Mouse (Mus musculus): ENCODE data around the gene Fdx1l. TPM values are rescaled to one million over a fixed set of nuclear protein-coding genes. Genes with fewer than 3 reads are reported as not detected.

Fdx1l gene
- total RNA-seq (2023; ENCODE audit: inconsistent age) = 27.5 to 34.2 TPM (median 29.9 TPM) in 4 replicates

DNA sequence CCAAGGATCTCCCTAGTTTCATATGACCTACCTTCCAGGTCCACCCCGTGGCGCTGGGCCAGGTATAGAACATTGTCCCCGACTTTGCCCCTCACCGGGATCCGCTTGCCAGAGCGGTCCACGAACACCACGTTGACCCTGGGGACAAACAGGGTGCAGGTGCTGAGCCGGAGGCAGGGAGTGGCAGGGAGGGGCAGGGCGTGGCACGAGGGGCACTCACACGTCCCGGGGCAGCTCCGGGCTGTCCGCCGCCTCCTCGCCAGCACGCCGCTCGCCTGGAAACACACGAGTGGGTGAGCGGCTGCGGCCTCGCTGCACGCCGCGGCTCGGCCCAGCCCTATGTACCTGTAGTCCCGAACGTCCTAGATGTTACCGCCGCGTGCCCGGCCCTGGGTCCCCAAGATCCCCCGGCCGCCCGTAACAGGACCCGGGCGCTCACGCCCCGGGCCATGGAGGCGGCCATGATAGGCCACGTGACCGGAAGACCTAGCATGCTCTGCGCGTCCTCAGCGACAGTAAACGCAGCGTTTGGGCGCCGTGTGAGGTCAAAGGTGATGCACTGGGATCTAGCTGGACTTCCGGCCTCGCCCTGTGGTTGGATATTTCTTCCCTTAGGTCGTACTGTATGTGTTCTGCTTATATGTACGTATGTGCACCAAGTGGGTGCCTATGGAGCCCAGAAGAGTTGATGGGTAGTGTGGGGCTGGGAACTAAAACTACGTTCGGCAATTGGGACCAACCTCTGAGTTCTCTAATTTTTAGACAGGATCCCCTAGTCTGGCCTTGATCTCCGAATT is at the start of gene Fdx1l, which contains the start of gene Gm49373:
Gene Fdx1l, minus strand, starts transcription at position 571 of the 797 bp plus-strand sequence.
Gene Gm49373, minus strand, starts transcription at position 53 of the 797 bp plus-strand sequence.

DNA sequence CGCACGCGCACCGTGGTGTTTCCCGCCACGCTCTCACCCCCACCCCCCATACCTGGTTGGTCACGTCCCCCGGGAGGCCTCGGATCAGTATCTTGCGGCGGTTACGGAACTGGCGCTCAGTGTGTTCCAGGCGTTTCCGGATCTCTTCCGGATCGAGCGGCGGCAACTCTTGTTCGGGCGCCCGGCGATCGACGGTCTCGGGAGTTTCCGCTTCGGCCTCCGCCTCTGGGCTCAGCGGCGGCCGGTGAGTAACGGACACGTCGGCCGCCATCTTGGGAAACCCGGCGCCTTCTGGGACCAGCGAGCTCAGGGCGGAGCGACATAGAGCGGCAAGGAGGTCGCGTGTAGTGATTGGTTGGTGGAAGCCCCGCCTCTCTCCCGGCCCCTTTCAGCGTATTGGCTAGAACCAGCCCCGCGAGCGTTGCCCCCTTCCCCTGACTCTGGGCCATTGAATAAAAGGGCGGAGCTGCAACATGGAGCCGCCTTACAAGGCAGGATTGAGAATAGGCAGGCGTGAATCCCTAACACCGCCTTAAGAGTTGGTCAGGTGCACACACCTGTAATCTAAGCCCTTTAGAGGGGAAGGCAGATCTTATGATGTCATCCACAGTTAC is 18.4 kb upstream of the Fdx1l start, which contains the start of the genes Gm38431 and Raver1:
Gene Gm38431, minus strand, starts transcription at position 291 of the 614 bp plus-strand sequence.
Gene Raver1, minus strand, starts transcription at position 302 of the 614 bp plus-strand sequence.

GRCm38 (mm10) chr9:21067006-21067684 is 6.3 kb downstream of the Fdx1l start, which contains the start of gene Zglp1:
TSS of gene Zglp1 (minus strand) at chr9:21067093.

DNA sequence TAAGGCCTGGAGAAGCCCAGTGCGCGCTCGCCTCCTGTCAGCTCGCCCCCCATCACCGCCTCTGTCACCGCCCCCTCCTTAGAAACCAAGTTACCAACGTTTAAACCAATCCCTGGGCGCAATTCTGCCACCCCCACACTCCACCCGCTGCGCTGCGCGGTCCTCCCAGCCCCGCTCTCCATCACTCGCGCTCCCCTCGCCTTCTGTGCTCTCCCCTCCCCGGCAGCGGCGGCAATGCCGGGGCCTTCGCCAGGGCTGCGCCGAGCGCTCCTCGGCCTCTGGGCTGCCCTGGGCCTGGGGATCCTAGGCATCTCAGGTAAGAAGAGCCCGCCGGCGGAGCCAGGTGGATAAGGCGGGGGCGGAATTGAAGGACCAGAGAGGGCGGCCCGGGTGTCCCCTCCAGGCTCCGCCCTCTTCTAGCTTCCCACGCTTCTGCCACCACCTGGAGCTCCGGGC is 41.5 kb downstream of the Fdx1l start, which contains the start of gene Icam5:
Gene Icam5, plus strand, starts transcription at position 178 of the 456 bp plus-strand sequence.

GRCm38 (mm10) chr9:21029291-21030054 is 43.9 kb downstream of the Fdx1l start, which contains the start of gene Icam4:
TSS of gene Icam4 (plus strand) at chr9:21029373.

Other genes with a start within 250 kb of the Fdx1l start
- 47.6 to 54.9 TPM (median 52.4 TPM) in 4 replicates for gene A230050P20Rik, start 205.0 kb downstream of the Fdx1l start, total RNA-seq (2023; ENCODE audit: inconsistent age)
- gene Angptl6, start 193.9 kb downstream of the Fdx1l start, total RNA-seq (2023; ENCODE audit: inconsistent age) = 0.83 to 1.2 TPM (median 1.1 TPM) in 4 replicates
- 124 to 148 TPM (median 127 TPM) in 4 replicates for gene Ppan, start 185.4 kb downstream of the Fdx1l start, total RNA-seq (2023; ENCODE audit: inconsistent age)
- gene Eif3g, start 175.0 kb downstream of the Fdx1l start, total RNA-seq (2023; ENCODE audit: inconsistent age) = 166 to 189 TPM (median 176 TPM) in 4 replicates
- 68.8 to 75.8 TPM (median 74.5 TPM) in 4 replicates for gene Dnmt1, start 113.7 kb downstream of the Fdx1l start, total RNA-seq (2023; ENCODE audit: inconsistent age)
- gene S1pr2, start 96.8 kb downstream of the Fdx1l start, total RNA-seq (2023; ENCODE audit: inconsistent age) = 2.4 to 4.0 TPM (median 3.1 TPM) in 4 replicates
- 51.2 to 61.9 TPM (median 59.0 TPM) in 4 replicates for gene Mrpl4, start 70.9 kb downstream of the Fdx1l start, total RNA-seq (2023; ENCODE audit: inconsistent age)
- gene Icam1, start 57.6 kb downstream of the Fdx1l start, total RNA-seq (2023; ENCODE audit: inconsistent age) = 48.1 to 52.0 TPM (median 49.9 TPM) in 4 replicates
- 0.55 TPM in 1 of 4 replicates, not detected in the others for gene Icam4, start 44.2 kb downstream of the Fdx1l start, total RNA-seq (2023; ENCODE audit: inconsistent age)
- not detected in 4 replicates for gene Icam5, start 41.5 kb downstream of the Fdx1l start, total RNA-seq (2023; ENCODE audit: inconsistent age)
- gene Zglp1, start 6.5 kb downstream of the Fdx1l start, total RNA-seq (2023; ENCODE audit: inconsistent age) = not detected in 4 replicates
- gene Gm49373, start 518 bp downstream of the Fdx1l start, total RNA-seq (2023; ENCODE audit: inconsistent age) = 1.2 to 1.4 TPM (median 1.2 TPM) in 4 replicates
- 5.0 to 9.1 TPM (median 8.3 TPM) in 4 replicates for gene Gm38431, start 18.4 kb upstream of the Fdx1l start, total RNA-seq (2023; ENCODE audit: inconsistent age)
- gene Raver1, start 18.4 kb upstream of the Fdx1l start, total RNA-seq (2023; ENCODE audit: inconsistent age) = 98.7 to 119 TPM (median 109 TPM) in 4 replicates
- gene Tyk2, start 57.6 kb upstream of the Fdx1l start, total RNA-seq (2023; ENCODE audit: inconsistent age) = 56.6 to 61.0 TPM (median 58.4 TPM) in 4 replicates
- 113 to 130 TPM (median 121 TPM) in 4 replicates for gene Cdc37, start 76.4 kb upstream of the Fdx1l start, total RNA-seq (2023; ENCODE audit: inconsistent age)
- 9.4 to 14.6 TPM (median 11.2 TPM) in 4 replicates for gene Pde4a, start 92.1 kb upstream of the Fdx1l start, total RNA-seq (2023; ENCODE audit: inconsistent age)
- gene Keap1, start 165.7 kb upstream of the Fdx1l start, total RNA-seq (2023; ENCODE audit: inconsistent age) = 27.8 to 30.2 TPM (median 29.4 TPM) in 4 replicates
- gene S1pr5, start 174.8 kb upstream of the Fdx1l start, total RNA-seq (2023; ENCODE audit: inconsistent age) = 0.21 to 0.66 TPM (median 0.29 TPM) in 3 of 4 replicates, not detected in the other
- gene Atg4d, start 191.7 kb upstream of the Fdx1l start, total RNA-seq (2023; ENCODE audit: inconsistent age) = 46.2 to 61.6 TPM (median 48.2 TPM) in 4 replicates
- 132 to 152 TPM (median 133 TPM) in 4 replicates for gene Kri1, start 214.4 kb upstream of the Fdx1l start, total RNA-seq (2023; ENCODE audit: inconsistent age)
- 18.1 to 29.9 TPM (median 23.5 TPM) in 4 replicates for gene Cdkn2d, start 217.8 kb upstream of the Fdx1l start, total RNA-seq (2023; ENCODE audit: inconsistent age)
- gene Ap1m2, start 238.7 kb upstream of the Fdx1l start, total RNA-seq (2023; ENCODE audit: inconsistent age) = 2.7 to 3.9 TPM (median 3.0 TPM) in 4 replicates
- 310 to 343 TPM (median 327 TPM) in 4 replicates for gene Slc44a2, start 247.1 kb upstream of the Fdx1l start, total RNA-seq (2023; ENCODE audit: inconsistent age)